Mouse (Mus musculus): ENCODE measurements around the gene Tns1.

DNA sequence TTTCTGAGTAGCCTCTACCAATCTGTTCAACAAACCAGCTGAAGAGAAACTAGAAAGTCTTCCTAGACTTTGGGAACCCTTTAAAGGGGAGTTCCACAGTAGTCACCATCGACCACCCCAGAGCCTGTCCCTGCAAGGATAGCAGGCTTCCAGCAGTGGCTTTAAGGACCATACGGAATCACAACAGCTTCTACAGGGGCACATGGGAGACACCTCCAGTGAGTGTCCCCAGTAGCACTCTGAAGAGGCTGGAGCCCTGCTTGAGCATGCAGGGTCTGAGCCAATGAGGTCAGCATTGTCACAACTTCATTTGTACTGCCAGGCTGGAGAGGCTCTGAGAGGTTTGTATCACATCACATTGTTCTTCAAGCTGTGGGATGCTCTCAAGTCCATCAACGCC is 25.9 kb upstream of the Tns1 start:
- TF ChIP-seq POLR2A (IDR thresholded peaks at IDR 0.05; ENCODE audit: borderline replicate concordance, extremely low read depth, insufficient read depth, insufficient read length, poor library complexity, severe bottlenecking) (no peak), CTCF (IDR thresholded peaks at IDR 0.05; ENCODE audit: borderline replicate concordance, extremely low read depth, insufficient read depth, insufficient read length) (no peak)
